Mouse (Mus musculus) midbrain, postnatal 0 days (tissue): ENCODE results near the gene Slc35a2. TPM values are rescaled to one million over a fixed set of nuclear protein-coding genes. Genes with fewer than 3 reads are reported as not detected.

ENCODE experiments used
- ATAC-seq: fragments of 200-750 bp; cut with Nextera tagmentation; 2 replicates; pipeline ENCODE4 v1.8.0; 2017; ENCODE audit warnings: moderate number of reproducible peaks, mild to moderate bottlenecking, moderate TSS enrichment, moderate library complexity; ENCODE audit not compliant: low FRiP score
- DNase-seq: peaks from one replicate; pipeline ENCODE4 v3.0.0-alpha.2; 2015; ENCODE audit warnings: low spot score
- H3K27ac ChIP-seq: fragments of 300-500 bp; sonication (generic); 2 replicates; pipeline ENCODE4 v1.5.1; 2014; ENCODE audit warnings: low read depth, mild to moderate bottlenecking, low read length, mixed read lengths
- H3K27me3 ChIP-seq: fragments of 300-500 bp; sonication (generic); 2 replicates; pipeline ENCODE4 v1.6.1; 2014; ENCODE audit warnings: low read length, control low read depth, mixed read lengths; ENCODE audit not compliant: insufficient read depth
- H3K36me3 ChIP-seq: fragments of 300-500 bp; sonication (generic); 2 replicates; pipeline ENCODE4 v1.6.1; 2014; ENCODE audit warnings: low read length, control low read depth, mixed read lengths; ENCODE audit not compliant: insufficient read depth
- H3K4me1 ChIP-seq: fragments of 300-500 bp; sonication (generic); 2 replicates; pipeline ENCODE4 v1.6.1; 2014; ENCODE audit warnings: mild to moderate bottlenecking, control low read depth, antibody characterized with exemption, low read length, mixed read lengths; ENCODE audit not compliant: insufficient read depth
- H3K4me2 ChIP-seq: fragments of 300-500 bp; sonication (generic); 2 replicates; pipeline ENCODE4 v1.6.1; 2014; ENCODE audit warnings: low read depth, mild to moderate bottlenecking, low read length, mixed read lengths; ENCODE audit not compliant: poor library complexity, severe bottlenecking
- H3K4me3 ChIP-seq: fragments of 300-500 bp; sonication (generic); 2 replicates; pipeline ENCODE4 v1.5.1; 2014; ENCODE audit warnings: low read depth, mild to moderate bottlenecking, low read length, moderate library complexity
- H3K9ac ChIP-seq: fragments of 300-500 bp; sonication (generic); replicated peaks from 2 replicates; pipeline ENCODE4 v1.6.1; 2014; ENCODE audit warnings: mild to moderate bottlenecking, low read length, moderate library complexity, mixed read lengths; ENCODE audit not compliant: poor library complexity, severe bottlenecking
- H3K9me3 ChIP-seq: fragments of 300-500 bp; sonication (generic); 2 replicates; pipeline ENCODE4 v1.6.1; 2016; ENCODE audit warnings: low read length, control low read depth
- CTCF ChIP-seq: IDR thresholded peaks from 2 replicates; pipeline ENCODE4 v1.5.1; 2016; ENCODE audit warnings: antibody characterized with exemption, mild to moderate bottlenecking
- WGBS: fragments of 180-500 bp; shearing (Covaris S2); extraction: QIAGEN DNeasy Blood & Tissue Kit; methylation state at CpG from one replicate; pipeline ENCODE4 v1.1.7; 2014; 5-methylcytosine and 5-hydroxymethylcytosine counted together
- polyA plus RNA-seq: library from polyadenylated mRNA; unstranded; fragments of >200 nt; fragmentation: Nextera tagmentation; extraction: Ambion mirVana; gene quantifications from 2 replicates; pipeline ENCODE4 v1.2.1, GENCODE M21; 2015
- total RNA-seq: library from RNA; depleted of rRNA; stranded (reverse); fragments of >200 nt; gene quantifications from 2 replicates; pipeline ENCODE4 v1.2.3, GENCODE M21; 2014

Slc35a2 gene
- total and polyA plus RNA-seq, 2 experiments from 2014 or later = 42.9 to 67.0 TPM

DNA sequence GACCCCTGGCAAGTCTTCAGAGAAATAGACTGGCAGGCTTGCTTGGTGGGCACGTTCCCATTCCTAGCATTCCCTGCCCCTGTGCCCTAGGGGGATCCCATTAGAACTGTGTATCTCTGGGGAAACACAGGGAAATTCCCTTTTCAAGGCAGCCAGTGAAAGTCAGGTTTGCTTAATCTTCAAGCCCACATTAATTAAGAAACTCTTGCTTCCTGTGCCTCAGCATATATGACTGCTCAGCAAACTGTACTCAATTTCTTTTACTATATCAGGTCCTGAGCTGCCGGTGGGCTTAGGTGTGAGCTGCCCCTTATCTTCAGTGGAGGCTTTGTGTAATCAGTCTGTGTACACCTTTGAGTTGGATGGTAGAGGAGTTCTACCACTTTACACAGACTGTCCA, 18.0 kb upstream of the Slc35a2 start:
- DNase-seq (no peak), ATAC-seq (no peak)
- Histone ChIP-seq H3K4me3 (no peak overlapping the region), H3K27me3 (no peaks in the 10 kb centered on the region), H3K4me2 (no peak overlapping the region), H3K36me3 (0 out of 2 replicates have a peak, but pooled peaks cover 5% of the 10 kb centered on the region), H3K9me3 (no peaks in the 10 kb centered on the region), H3K9ac (no peak overlapping the region), H3K27ac (no peak overlapping the region), H3K4me1 (no peaks in the 10 kb centered on the region)
- TF ChIP-seq CTCF = no peak
- WGBS = 71% methylated on average over 2 of the region's 2 CpGs

GRCm38 (mm10) chrX:7867141-7867540, 16.7 kb upstream of the Slc35a2 start:
- ATAC-seq (no peak), DNase-seq (no peak)
- 100% methylated on average over 1 of the region's 1 CpGs for WGBS
- peaks cover 5% of the 10 kb centered on the region; the same call in 1 of the 2 replicates for H3K36me3 ChIP-seq
- no peaks in the 10 kb centered on the region for H3K9me3 ChIP-seq
- no peaks in the 10 kb centered on the region for H3K4me1 ChIP-seq
- H3K9ac ChIP-seq = no peak overlapping the region
- no peaks in the 10 kb centered on the region for H3K27me3 ChIP-seq
- H3K4me2 ChIP-seq = no peak overlapping the region
- H3K27ac ChIP-seq = no peak overlapping the region
- no peak overlapping the region for H3K4me3 ChIP-seq
- TF ChIP-seq CTCF = no peak

- no peak overlapping the region for H3K9ac ChIP-seq
- H3K4me2 ChIP-seq = no peak overlapping the region
- DNase-seq (no peak), ATAC-seq (no peak)
- H3K4me3 ChIP-seq = no peak overlapping the region
- H3K4me1 ChIP-seq = no peaks in the 10 kb centered on the region
- TF ChIP-seq CTCF = no peak
- no peaks in the 10 kb centered on the region for H3K9me3 ChIP-seq
- no peaks in the 10 kb centered on the region for H3K27me3 ChIP-seq
- no peak overlapping the region for H3K27ac ChIP-seq
- H3K36me3 ChIP-seq = peaks cover 7% of the 10 kb centered on the region; the same call in 1 of the 2 replicates
- 39% methylated on average over 2 of the region's 2 CpGs for WGBS
Observed at GRCm38 (mm10) chrX:7868506-7868905, 15.3 kb upstream of the Slc35a2 start.

- Histone ChIP-seq H3K9ac (no peak overlapping the region), H3K36me3 (peaks cover 12% of the 10 kb centered on the region; the same call in 1 of the 2 replicates), H3K9me3 (no peaks in the 10 kb centered on the region), H3K4me1 (no peaks in the 10 kb centered on the region), H3K27me3 (no peaks in the 10 kb centered on the region), H3K4me3 (no peak overlapping the region), H3K27ac (no peak overlapping the region), H3K4me2 (no peak overlapping the region)
- no peak for ATAC-seq
- DNase-seq = no peak
- TF ChIP-seq CTCF = no peak
- 21% methylated on average over 3 of the region's 3 CpGs for WGBS
Observed at GRCm38 (mm10) chrX:7869826-7870225, 14.0 kb upstream of the Slc35a2 start.

DNA sequence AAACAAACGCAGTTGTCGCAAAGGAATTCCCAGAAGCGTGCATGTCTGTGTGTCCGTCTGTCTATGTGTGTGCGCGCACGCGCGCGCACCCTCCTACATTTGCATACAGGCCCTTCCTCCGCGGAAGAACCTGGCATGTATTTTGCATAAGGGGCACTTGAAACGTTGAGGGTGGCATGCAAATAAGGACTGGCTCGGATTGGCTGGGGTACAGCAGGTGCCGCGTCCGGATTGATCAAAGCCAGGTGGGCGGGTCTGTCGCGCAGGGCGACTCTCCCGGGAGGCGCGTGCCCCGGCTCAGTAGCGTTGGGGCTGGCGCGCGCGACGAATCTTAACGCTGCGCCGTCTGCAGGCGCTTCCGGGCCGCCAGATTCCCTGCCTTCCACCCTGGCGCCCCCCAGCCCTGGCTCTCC, 5.8 kb upstream of the Slc35a2 start, which contains the start of gene Pim2:
TSS of gene Pim2 (plus strand) at position 256 of the 413 bp plus-strand sequence.
- DNase-seq (peak; percentile 87), ATAC-seq (peak; percentile 86)
- Histone ChIP-seq H3K4me1 (no peaks in the 10 kb centered on the region), H3K4me3 (peak within 1 kb of the TSS; percentile 51), H3K27ac (peak within 1 kb of the TSS; percentile 51), H3K4me2 (peak within 1 kb of the TSS; percentile 58), H3K36me3 (0 out of 2 replicates have a peak, but pooled peaks cover 7% of the 10 kb centered on the region), H3K27me3 (no peaks in the 10 kb centered on the region), H3K9me3 (no peaks in the 10 kb centered on the region), H3K9ac (peak within 1 kb of the TSS; percentile 55)
- WGBS = 23% methylated on average over 27 of the region's 38 CpGs
- peak; percentile 15; the same call in 1 of the 2 replicates for TF ChIP-seq CTCF

DNA sequence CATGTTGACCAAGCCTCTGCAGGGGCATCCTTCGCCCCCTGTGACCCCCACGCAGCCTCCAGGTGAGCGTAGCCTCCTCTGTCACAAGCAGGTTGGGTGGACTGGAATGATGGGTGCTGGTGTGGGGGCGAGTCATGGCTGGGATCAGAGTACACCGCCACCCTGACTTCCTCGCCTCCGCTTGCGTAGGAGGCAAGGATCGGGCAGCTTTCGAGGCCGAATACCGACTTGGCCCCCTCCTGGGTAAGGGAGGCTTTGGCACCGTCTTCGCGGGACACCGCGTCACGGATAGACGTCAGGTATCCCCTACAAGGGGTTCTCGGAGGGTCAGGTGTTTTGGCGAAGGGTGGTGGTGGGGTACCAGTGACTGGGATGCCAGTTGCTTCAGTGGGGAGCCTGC, 5.3 kb upstream of the Slc35a2 start:
- Histone ChIP-seq H3K36me3 (0 out of 2 replicates have a peak, but pooled peaks cover 6% of the 10 kb centered on the region), H3K27ac (peak overlapping the region; percentile 32; the same call in 1 of the 2 replicates), H3K4me1 (no peaks in the 10 kb centered on the region), H3K27me3 (no peaks in the 10 kb centered on the region), H3K9ac (peak overlapping the region; percentile 55), H3K9me3 (no peaks in the 10 kb centered on the region), H3K4me2 (peak overlapping the region; percentile 58), H3K4me3 (peak overlapping the region; percentile 51)
- peak; percentile 28; the same call in 1 of the 2 replicates for ATAC-seq
- 20% methylated on average over 21 of the region's 21 CpGs for WGBS
- DNase-seq = no peak
- no peak for TF ChIP-seq CTCF
